Mouse (Mus musculus) brain, adult 10 weeks (tissue): ENCODE measurements around the gene Cypt3. TPM values are rescaled to one million over a fixed set of nuclear protein-coding genes. Genes with fewer than 3 reads are reported as not detected.

Experiments used
- polyA plus RNA-seq: library from polyadenylated mRNA; stranded (reverse); fragments of 350-450 nt; fragmentation: Illumina TruSeq; extraction: RNeasy Lipid Tissue Mini Kit (QIAGEN cat#74804); gene quantifications from one replicate; pipeline ENCODE4 v1.2.3, GENCODE M21; 2015; ENCODE audit warnings: low read depth, low replicate concordance

Cypt3 gene
- polyA plus RNA-seq: not detected

GRCm38 (mm10) chrX:153558293-153558692 is at the start of gene Cypt3:
Gene Cypt3 (plus strand): TSS chrX:153558593.

Other genes starting within 250 kb of the Cypt3 start
- 123 TPM for gene Ubqln2, start 60.4 kb upstream of the Cypt3 start, polyA plus RNA-seq
- 2.9 TPM for gene Kctd12b, start 137.8 kb downstream of the Cypt3 start, polyA plus RNA-seq
- 70.9 TPM for gene Nbdy, start 165.0 kb downstream of the Cypt3 start, polyA plus RNA-seq